Mouse (Mus musculus): ENCODE results near the gene Lbh. TPM values are rescaled to one million over a fixed set of nuclear protein-coding genes. Genes with fewer than 3 reads are reported as not detected.

Lbh gene
- polyA plus RNA-seq, 1 experiment, result 0.03 TPM

DNA sequence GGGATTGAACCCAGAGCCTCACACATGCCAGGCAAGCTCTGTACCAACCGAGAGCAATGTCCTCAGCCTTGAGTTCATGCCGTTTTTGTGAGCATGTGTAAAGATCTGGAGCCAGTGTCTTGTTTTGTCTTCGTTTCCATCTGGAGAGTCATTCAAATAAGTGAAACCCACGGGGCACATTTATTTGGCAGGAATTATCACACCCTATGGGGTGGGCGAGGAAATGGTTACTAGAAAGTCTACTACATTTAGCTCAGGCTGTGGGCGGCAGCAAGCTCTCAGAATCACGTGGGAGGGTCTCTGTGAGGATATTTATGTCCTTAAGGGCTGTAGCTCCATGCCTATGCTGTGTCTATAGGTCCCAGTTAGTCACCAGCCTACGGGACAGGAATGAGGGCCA lies 6.2 kb downstream of the Lbh start:
- TF ChIP-seq GATA1 (IDR thresholded peaks at IDR 0.05; ENCODE audit: low read length), result no peak

DNA sequence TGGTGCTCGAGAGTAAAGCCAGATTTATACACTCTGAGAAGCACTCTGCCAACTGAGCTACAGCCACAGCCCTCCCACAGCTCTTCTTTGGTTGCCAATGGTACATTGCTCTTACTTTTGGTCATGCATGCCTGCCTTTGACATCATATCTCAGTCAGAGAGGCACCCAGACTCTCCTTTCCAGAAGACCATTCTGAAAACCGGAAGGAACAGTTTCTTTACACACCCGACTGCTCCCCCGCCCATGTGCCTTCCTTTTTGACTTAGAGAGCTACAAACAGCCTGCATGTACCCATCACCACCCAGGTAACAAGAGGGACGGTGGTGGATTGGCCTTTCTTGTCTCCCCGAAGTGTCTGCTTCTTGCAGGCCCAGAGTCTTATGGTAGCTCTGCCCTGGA lies 7.0 kb downstream of the Lbh start:
- no peak for TF ChIP-seq GATA1 (IDR thresholded peaks at IDR 0.05; ENCODE audit: low read length)

- no peak for TF ChIP-seq GATA1 (IDR thresholded peaks at IDR 0.05; ENCODE audit: low read length)
Observed at GRCm38 (mm10) chr17:72925804-72926617, 7.9 kb downstream of the Lbh start.

DNA sequence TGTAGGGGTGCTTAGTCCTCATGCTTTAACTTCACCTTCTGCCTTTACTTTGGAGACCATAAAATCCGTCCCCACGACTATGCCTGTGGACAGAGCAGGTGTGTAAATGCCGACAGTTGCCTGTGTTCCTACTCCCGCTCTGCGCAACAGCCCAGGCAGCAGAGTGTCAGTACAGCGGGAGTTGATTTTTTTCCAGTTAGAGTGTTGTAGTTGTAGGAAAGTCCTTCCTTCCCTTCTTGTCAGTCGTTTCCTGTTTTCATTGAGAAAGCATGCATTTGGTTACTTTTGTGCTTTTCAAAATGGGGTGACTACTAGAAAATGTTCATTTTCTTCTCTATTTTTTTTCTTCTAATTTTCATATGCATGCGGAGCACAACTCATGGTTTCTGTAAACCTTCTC lies 8.9 kb downstream of the Lbh start:
- no peak for TF ChIP-seq GATA1 (IDR thresholded peaks at IDR 0.05; ENCODE audit: low read length)

DNA sequence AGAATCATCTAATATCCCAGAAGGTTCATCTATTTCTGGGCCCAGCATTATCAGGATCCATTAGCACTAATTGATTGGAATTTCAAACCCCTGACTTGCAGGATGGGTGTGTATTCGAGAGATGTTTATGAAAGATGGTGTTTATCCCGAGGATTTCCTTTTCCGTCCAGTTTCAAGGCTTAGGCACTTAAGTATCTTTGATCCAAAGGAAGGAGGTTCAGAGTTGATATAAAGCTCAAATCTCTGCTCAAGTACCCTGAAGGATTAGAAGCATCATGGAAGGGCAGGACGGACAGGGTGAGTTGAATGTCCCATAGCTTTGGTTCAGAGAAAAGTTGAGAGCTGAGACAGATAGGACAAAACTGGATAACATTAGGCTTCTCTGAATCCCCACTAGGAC lies 15.0 kb downstream of the Lbh start:
- no peak for TF ChIP-seq GATA1 (IDR thresholded peaks at IDR 0.05; ENCODE audit: low read length)

GRCm38 (mm10) chr17:72934146-72934545 lies 16.0 kb downstream of the Lbh start:
- TF ChIP-seq GATA1 (IDR thresholded peaks at IDR 0.05; ENCODE audit: low read length), result no peak

GRCm38 (mm10) chr17:72934653-72935052 lies 16.5 kb downstream of the Lbh start:
- no peak for TF ChIP-seq GATA1 (IDR thresholded peaks at IDR 0.05; ENCODE audit: low read length)

DNA sequence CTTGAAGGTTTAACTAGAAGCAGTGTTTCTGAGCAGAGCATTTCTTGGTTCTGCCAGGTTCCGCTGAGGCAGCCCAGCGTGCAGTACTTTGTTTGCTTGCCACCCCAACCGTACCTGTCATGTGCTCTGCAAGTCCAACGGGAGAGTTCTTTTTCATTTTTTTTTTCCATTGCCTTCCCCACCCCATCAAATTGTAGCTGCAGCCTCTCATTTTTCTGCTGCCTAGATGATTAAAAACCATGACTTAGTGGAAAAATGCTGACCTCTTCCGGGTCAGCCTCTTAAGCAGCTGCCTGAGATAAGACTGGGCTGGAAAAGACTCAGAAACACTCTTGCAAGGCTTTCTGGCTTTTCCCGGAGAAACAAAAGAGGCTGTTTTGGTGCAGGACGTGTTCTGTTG lies 17.8 kb downstream of the Lbh start:
- no peak for TF ChIP-seq GATA1 (IDR thresholded peaks at IDR 0.05; ENCODE audit: low read length)

GRCm38 (mm10) chr17:72936336-72936735 lies 18.2 kb downstream of the Lbh start:
- TF ChIP-seq GATA1 (IDR thresholded peaks at IDR 0.05; ENCODE audit: low read length), result no peak

GRCm38 (mm10) chr17:72937204-72937603 lies 19.1 kb downstream of the Lbh start:
- no peak for TF ChIP-seq GATA1 (IDR thresholded peaks at IDR 0.05; ENCODE audit: low read length)

GRCm38 (mm10) chr17:72938026-72938795 lies 20.1 kb downstream of the Lbh start:
- TF ChIP-seq GATA1 (IDR thresholded peaks at IDR 0.05; ENCODE audit: low read length), result no peak

GRCm38 (mm10) chr17:72938871-72939568 lies 20.9 kb downstream of the Lbh start:
- TF ChIP-seq GATA1 (IDR thresholded peaks at IDR 0.05; ENCODE audit: low read length), result no peak

DNA sequence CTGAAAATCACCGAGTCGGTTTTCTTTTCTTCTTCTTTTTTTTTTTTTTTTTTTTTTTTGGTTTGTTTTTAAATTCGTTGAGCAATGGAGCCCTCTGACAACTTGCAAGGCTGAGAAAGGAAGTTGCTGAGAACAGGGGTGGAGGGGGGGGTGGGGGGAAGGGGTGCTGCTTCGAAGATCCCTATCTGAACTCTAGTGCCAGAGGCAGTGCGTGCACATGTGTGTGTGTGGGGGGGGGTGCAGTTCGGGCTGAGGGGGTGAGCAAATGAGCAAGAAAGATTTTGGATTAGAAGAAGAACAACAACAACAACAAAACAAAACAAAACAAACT lies 21.4 kb downstream of the Lbh start:
- TF ChIP-seq GATA1 (IDR thresholded peaks at IDR 0.05; ENCODE audit: low read length), result no peak

DNA sequence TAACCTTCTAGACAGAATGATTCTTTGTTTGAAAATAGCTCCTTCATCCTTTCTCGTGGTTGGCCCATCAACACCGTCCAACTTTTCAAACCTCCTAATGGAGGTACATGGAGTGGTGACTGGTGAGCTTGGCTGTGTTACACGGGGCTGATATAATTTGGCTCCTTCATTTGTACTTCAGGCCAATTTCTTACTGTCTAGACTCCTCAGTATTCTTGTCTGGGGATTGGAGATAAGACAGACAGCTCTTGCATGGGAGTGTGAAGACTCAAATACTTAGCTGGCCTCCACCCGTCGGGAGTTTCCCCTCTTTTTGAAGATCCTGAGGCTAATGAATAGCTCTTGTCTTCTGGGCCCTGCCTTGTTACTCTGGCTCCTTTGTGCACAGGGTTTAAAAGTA lies 26.3 kb downstream of the Lbh start:
- TF ChIP-seq GATA1 (IDR thresholded peaks at IDR 0.05; ENCODE audit: low read length), result no peak

DNA sequence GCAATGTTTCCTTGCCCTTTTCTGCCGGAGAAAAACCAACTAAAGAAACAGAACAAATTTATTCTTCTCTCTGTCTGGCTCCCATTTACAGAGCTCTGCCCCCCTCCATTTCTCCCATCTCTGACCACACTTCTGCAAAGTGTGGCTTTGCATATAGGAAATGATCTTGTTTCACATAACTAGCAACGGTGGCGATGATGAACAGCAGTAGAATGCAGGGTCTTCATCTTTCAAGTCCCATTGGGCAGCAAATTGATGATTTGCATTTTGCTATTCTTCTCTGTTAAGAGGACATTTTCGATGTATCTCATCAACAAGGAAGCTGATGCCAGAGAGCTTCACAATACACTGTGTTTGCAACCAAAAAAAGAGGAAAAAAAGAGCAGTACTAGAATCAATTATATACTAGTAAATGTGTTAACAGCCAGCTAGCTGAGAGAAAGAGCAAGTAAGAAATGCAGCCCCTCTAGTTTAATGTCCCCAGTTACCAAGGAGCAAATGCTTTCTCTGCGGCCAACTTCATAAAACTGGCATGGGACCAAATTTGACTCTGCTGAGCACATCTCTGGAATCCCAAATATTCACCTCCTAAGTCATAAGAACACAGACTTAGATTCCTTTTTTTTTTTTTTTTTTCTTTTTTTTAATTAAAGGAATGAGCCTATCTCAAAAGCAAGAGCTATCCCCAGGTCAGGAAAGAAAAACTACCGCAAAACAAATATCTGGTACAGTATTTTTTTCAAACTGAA lies 29.2 kb downstream of the Lbh start:
- no peak for TF ChIP-seq GATA1 (IDR thresholded peaks at IDR 0.05; ENCODE audit: low read length)

- no peak for TF ChIP-seq GATA1 (IDR thresholded peaks at IDR 0.05; ENCODE audit: low read length)
Observed at GRCm38 (mm10) chr17:72948119-72948518, 30.0 kb downstream of the Lbh start.
